Mouse (Mus musculus): ENCODE measurements at regions not wholly inside any gene's neighbourhood (a gene's known extent, or its start where the extent isn't known, plus 50 kb on each side); places are given as distances from the start of the nearest gene placed in this dataset.
A peak's percentile ranks its signal among the peaks of the same experiment; 100 is the strongest.

- Histone ChIP-seq H3K4me3 (ENCODE audit: insufficient read depth, low read length) (no peak overlapping the region), H3K4me1 (ENCODE audit: control insufficient read depth, insufficient read depth, low read length) (no peaks in the 10 kb centered on the region), H3K27ac (ENCODE audit: insufficient read depth, low read depth, low read length) (no peak overlapping the region)
- TF ChIP-seq POLR2A (IDR thresholded peaks at IDR 0.05; ENCODE audit: borderline replicate concordance, low read depth, low read length), result no peak
These were observed 120.3 kb downstream of the Dyrk2 start for GRCm38 (mm10) chr10:118749756-118750155.

GRCm38 (mm10) chr10:118751110-118751509 lies 118.9 kb downstream of the Dyrk2 start:
- Histone ChIP-seq H3K27ac (ENCODE audit: insufficient read depth, low read depth, low read length) (no peak overlapping the region), H3K4me1 (ENCODE audit: control insufficient read depth, insufficient read depth, low read length) (no peaks in the 10 kb centered on the region), H3K4me3 (ENCODE audit: insufficient read depth, low read length) (no peak overlapping the region)
- TF ChIP-seq POLR2A (IDR thresholded peaks at IDR 0.05; ENCODE audit: borderline replicate concordance, low read depth, low read length), result no peak
- no peak for TF ChIP-seq CTCF (IDR thresholded peaks at IDR 0.05; ENCODE audit: low read depth, low read length)

- H3K4me1 ChIP-seq (ENCODE audit: control insufficient read depth, insufficient read depth, low read length), result no peaks in the 10 kb centered on the region
- TF ChIP-seq CTCF (IDR thresholded peaks at IDR 0.05; ENCODE audit: low read depth, low read length) (no peak), POLR2A (IDR thresholded peaks at IDR 0.05; ENCODE audit: borderline replicate concordance, low read depth, low read length) (no peak)
- no peak overlapping the region for H3K27ac ChIP-seq (ENCODE audit: insufficient read depth, low read depth, low read length)
- H3K4me3 ChIP-seq (ENCODE audit: insufficient read depth, low read length), result no peak overlapping the region
These were observed 116.8 kb downstream of the Dyrk2 start for GRCm38 (mm10) chr10:118753061-118753775.

GRCm38 (mm10) chr10:118754791-118755190 lies 115.2 kb downstream of the Dyrk2 start:
- Histone ChIP-seq H3K4me1 (ENCODE audit: control insufficient read depth, insufficient read depth, low read length) (no peaks in the 10 kb centered on the region), H3K27ac (ENCODE audit: insufficient read depth, low read depth, low read length) (no peak overlapping the region), H3K4me3 (ENCODE audit: insufficient read depth, low read length) (no peak overlapping the region)
- no peak for TF ChIP-seq POLR2A (IDR thresholded peaks at IDR 0.05; ENCODE audit: borderline replicate concordance, low read depth, low read length)
- TF ChIP-seq CTCF (IDR thresholded peaks at IDR 0.05; ENCODE audit: low read depth, low read length), result no peak

- H3K4me1 ChIP-seq (ENCODE audit: control insufficient read depth, insufficient read depth, low read length), result no peaks in the 10 kb centered on the region
- no peak overlapping the region for H3K27ac ChIP-seq (ENCODE audit: insufficient read depth, low read depth, low read length)
- no peak overlapping the region for H3K4me3 ChIP-seq (ENCODE audit: insufficient read depth, low read length)
- TF ChIP-seq CTCF (IDR thresholded peaks at IDR 0.05; ENCODE audit: low read depth, low read length) (no peak), POLR2A (IDR thresholded peaks at IDR 0.05; ENCODE audit: borderline replicate concordance, low read depth, low read length) (no peak)
These were observed 111.1 kb downstream of the Dyrk2 start for GRCm38 (mm10) chr10:118758825-118759471.

GRCm38 (mm10) chr10:118760441-118760840 lies 109.6 kb downstream of the Dyrk2 start:
- no peak overlapping the region for H3K27ac ChIP-seq (ENCODE audit: insufficient read depth, low read depth, low read length)
- H3K4me1 ChIP-seq (ENCODE audit: control insufficient read depth, insufficient read depth, low read length), result peaks cover under 1% of the 10 kb centered on the region; the same call in 1 of the 2 replicates
- TF ChIP-seq CTCF (IDR thresholded peaks at IDR 0.05; ENCODE audit: low read depth, low read length), result no peak
- TF ChIP-seq POLR2A (IDR thresholded peaks at IDR 0.05; ENCODE audit: borderline replicate concordance, low read depth, low read length), result no peak
- no peak overlapping the region for H3K4me3 ChIP-seq (ENCODE audit: insufficient read depth, low read length)

- H3K27ac ChIP-seq (ENCODE audit: insufficient read depth, low read depth, low read length), result no peak overlapping the region
These were observed 108.7 kb downstream of the Dyrk2 start for GRCm38 (mm10) chr10:118761101-118761868.

GRCm38 (mm10) chr10:118765051-118765450 lies 105.0 kb downstream of the Dyrk2 start:
- H3K4me3 ChIP-seq (ENCODE audit: insufficient read depth, low read length), result no peak overlapping the region
- no peak for TF ChIP-seq POLR2A (IDR thresholded peaks at IDR 0.05; ENCODE audit: borderline replicate concordance, low read depth, low read length)
- H3K4me1 ChIP-seq (ENCODE audit: control insufficient read depth, insufficient read depth, low read length), result peaks cover 20% of the 10 kb centered on the region
- no peak overlapping the region for H3K27ac ChIP-seq (ENCODE audit: insufficient read depth, low read depth, low read length)

More at GRCm38 (mm10) chr10:118761101-118761868, 108.7 kb downstream of the Dyrk2 start:
- Histone ChIP-seq H3K4me1 (ENCODE audit: control insufficient read depth, insufficient read depth, low read length) (peaks cover 7% of the 10 kb centered on the region), H3K4me3 (ENCODE audit: insufficient read depth, low read length) (no peak overlapping the region)
- TF ChIP-seq CTCF (IDR thresholded peaks at IDR 0.05; ENCODE audit: low read depth, low read length) (no peak), POLR2A (IDR thresholded peaks at IDR 0.05; ENCODE audit: borderline replicate concordance, low read depth, low read length) (no peak)

- no peak overlapping the region for H3K4me3 ChIP-seq (ENCODE audit: insufficient read depth, low read length)
- no peak for TF ChIP-seq POLR2A (IDR thresholded peaks at IDR 0.05; ENCODE audit: borderline replicate concordance, low read depth, low read length)
- TF ChIP-seq CTCF (IDR thresholded peaks at IDR 0.05; ENCODE audit: low read depth, low read length), result no peak
- H3K27ac ChIP-seq (ENCODE audit: insufficient read depth, low read depth, low read length), result peak overlapping the region; percentile 11; the same call in 1 of the 2 replicates
- H3K4me1 ChIP-seq (ENCODE audit: control insufficient read depth, insufficient read depth, low read length), result peaks cover 20% of the 10 kb centered on the region
These were observed 104.2 kb downstream of the Dyrk2 start for GRCm38 (mm10) chr10:118765544-118766441.
